Mouse (Mus musculus) inflammation-experienced regulatory T-cells (primary cell): ENCODE results near the gene Sycp2. TPM values are rescaled to one million over a fixed set of nuclear protein-coding genes. Genes with fewer than 3 reads are reported as not detected.

ENCODE experiments used
- polyA plus RNA-seq, 2 experiments: library from polyadenylated mRNA; unstranded; fragments of 100-300 nt; shearing (Covaris generic); gene quantifications; one replicate each; pipeline ENCODE4 v1.2.1; 2017

Sycp2 gene
- polyA plus RNA-seq: under 1 TPM in 1 of 2 experiments, not detected in 1; 0.31 TPM

DNA sequence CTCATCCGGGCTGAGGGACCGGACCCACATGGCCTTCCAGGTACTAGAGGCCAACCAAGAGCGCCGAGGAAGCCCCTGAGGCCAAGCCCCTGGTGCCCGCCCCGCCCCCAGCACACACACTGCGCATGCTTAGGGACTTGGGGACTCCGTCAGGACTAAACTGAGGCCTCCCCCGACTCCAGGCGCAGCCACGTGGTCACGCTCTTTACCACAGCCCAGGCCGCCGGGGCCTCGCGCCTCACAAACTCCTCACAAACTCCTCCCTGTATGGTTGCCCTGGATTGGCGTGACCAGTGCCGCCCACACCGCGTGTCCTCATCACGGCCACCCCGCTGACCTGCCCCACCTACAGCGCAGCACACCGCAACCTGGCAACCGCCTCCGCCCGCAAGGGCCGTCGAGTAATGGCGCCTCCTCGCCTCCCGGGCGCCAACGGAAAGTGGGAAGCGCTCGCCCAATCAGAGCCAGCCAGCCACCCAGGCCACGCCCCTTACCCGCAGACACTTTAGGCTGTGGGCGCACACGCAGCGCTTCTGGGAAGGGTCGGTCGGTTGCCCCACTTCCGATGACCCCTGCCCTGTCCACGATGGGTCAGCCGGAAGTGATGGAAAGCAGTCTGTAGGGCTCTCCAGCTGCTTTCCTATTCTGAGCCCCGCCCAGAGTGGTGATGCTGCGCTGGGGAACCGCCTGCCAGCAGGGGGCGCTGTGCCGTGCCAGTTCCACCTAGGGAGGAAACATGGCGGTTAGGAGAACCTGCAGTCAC, at the start of gene Sycp2:
Sycp2 (minus strand) TSS at position 633 of the 763 bp plus-strand sequence.

DNA sequence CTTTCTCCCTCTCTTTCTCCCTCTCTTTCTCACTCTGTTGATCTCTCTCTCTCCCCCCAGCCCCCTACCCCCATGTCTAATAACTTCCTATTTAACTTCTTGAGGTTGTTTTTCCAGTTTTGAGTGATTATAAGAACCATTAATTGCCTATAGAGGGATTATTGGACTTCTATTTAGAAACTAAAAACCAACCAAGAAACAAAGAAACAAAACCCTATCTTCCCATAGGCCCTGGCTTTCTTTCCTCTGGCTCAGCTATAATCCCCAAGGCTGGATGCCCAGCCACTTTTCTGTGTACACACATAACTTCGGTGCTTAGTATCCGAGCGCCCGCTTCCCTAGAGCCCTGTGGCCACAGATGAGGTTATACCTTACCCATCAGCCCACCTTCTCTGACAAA, 22.7 kb upstream of the Sycp2 start, which contains the start of gene Cdh26:
Cdh26 (plus strand) TSS at position 301 of the 400 bp plus-strand sequence.

DNA sequence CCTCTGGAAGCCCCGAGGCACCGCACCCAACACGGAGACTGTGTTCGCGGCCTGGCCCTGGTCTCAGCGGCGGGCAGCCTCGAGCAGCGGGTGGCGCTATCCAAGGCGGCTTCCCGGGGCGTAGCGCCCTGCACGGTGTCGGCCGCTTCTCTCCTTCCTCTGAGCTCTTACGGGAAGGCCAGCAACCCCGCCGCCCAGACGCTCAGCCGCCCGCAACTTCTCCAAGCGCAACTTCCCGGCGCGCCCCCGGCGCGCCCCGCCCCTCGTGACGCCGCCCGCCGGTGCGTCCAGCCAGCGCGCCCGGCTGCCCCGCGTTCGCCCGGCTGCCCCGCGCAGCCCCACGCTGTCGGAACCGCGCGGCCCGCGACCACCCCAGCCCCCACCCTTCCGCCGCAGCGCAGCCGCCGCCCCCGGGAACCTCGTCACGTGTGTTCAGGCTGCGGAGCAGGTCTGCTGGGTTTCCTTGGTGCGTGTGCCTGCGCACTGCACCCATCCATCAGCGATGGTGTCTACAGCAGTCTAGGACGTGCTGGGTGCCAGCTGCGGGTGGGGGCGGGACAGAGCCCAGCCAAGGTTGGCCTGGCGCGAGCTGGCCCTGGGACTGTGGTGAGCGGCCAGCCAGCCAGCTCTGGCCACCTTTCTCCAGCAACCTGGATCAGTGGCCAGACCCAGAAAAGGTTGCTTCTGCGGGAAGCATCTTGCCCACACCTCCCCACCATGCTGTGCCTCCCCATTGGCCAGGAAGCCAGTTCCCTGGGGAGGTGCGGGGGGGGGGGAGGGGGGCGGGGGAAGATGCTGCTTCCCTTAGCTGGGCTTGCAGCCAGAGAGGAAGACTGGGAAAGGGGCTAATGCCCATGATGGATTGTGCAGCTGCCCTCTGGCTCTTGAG, 7.0 kb upstream of the Sycp2 start, which contains the start of the genes Ppp1r3d and Fam217b:
Ppp1r3d (minus strand) TSS at position 212 of the 889 bp plus-strand sequence.
Fam217b (plus strand) TSS at position 264 of the 889 bp plus-strand sequence.

Other genes with a start within 250 kb of the Sycp2 start
- gene Ppp1r3d, start 6.8 kb upstream of the Sycp2 start, polyA plus RNA-seq: 1 to 10 TPM in 1 of 2 experiments, under 1 TPM in 1; 0.25 to 1.2 TPM
- gene Fam217b, start 6.8 kb upstream of the Sycp2 start, polyA plus RNA-seq: under 1 TPM; 0.12 to 0.69 TPM
- under 1 TPM in 1 of 2 experiments, not detected in 1; 0.12 TPM for gene Cdh26, start 22.8 kb upstream of the Sycp2 start, polyA plus RNA-seq